Mouse (Mus musculus): ENCODE measurements around the gene Gpr137. TPM values are rescaled to one million over a fixed set of nuclear protein-coding genes. Genes with fewer than 3 reads are reported as not detected.

The Gpr137 gene
- polyA plus RNA-seq, 1 experiment: 97.8 TPM

GRCm38 (mm10) chr19:6920741-6921636 is 21.3 kb downstream of the Gpr137 start:
- H3K27ac ChIP-seq (ENCODE audit: insufficient read depth, low read depth, low read length): peak overlapping the region; percentile 94
- TF ChIP-seq CTCF (IDR thresholded peaks at IDR 0.05; ENCODE audit: extremely low read depth, insufficient read length, insufficient replicate concordance, low read depth, low read length) (no peak), POLR2A (IDR thresholded peaks at IDR 0.05; ENCODE audit: low read depth, low read length) (no peak)
- H3K4me1 ChIP-seq (ENCODE audit: control insufficient read depth, insufficient read depth, insufficient read length, low read length): peaks cover 25% of the 10 kb centered on the region
- H3K4me3 ChIP-seq (ENCODE audit: low read depth, low read length): peak overlapping the region; percentile 84
- WGBS: under 1% methylated on average over 48 of the region's 48 CpGs
- peaks cover 15% of the 10 kb centered on the region for H3K27me3 ChIP-seq (ENCODE audit: control insufficient read depth, insufficient read depth, low read length)
- peaks cover 19% of the 10 kb centered on the region for H3K36me3 ChIP-seq (ENCODE audit: control insufficient read depth, insufficient read depth, low read length)

- peak overlapping the region; percentile 84 for H3K4me3 ChIP-seq (ENCODE audit: low read depth, low read length)
- H3K27me3 ChIP-seq (ENCODE audit: control insufficient read depth, insufficient read depth, low read length): peaks cover 6% of the 10 kb centered on the region
- no peak for TF ChIP-seq CTCF (IDR thresholded peaks at IDR 0.05; ENCODE audit: extremely low read depth, insufficient read length, insufficient replicate concordance, low read depth, low read length)
- TF ChIP-seq POLR2A (IDR thresholded peaks at IDR 0.05; ENCODE audit: low read depth, low read length): peak; percentile 22; the same call in 1 of the 2 replicates
- H3K36me3 ChIP-seq (ENCODE audit: control insufficient read depth, insufficient read depth, low read length): peaks cover 19% of the 10 kb centered on the region
- 13% methylated on average over 8 of the region's 8 CpGs for WGBS
- peak overlapping the region; percentile 79 for H3K27ac ChIP-seq (ENCODE audit: insufficient read depth, low read depth, low read length)
- H3K4me1 ChIP-seq (ENCODE audit: control insufficient read depth, insufficient read depth, insufficient read length, low read length): peaks cover 25% of the 10 kb centered on the region
Measured at GRCm38 (mm10) chr19:6919876-6920740, 22.2 kb downstream of the Gpr137 start.

GRCm38 (mm10) chr19:6919431-6919830 is 22.8 kb downstream of the Gpr137 start:
- peaks cover 22% of the 10 kb centered on the region for H3K36me3 ChIP-seq (ENCODE audit: control insufficient read depth, insufficient read depth, low read length)
- peak overlapping the region; percentile 79 for H3K27ac ChIP-seq (ENCODE audit: insufficient read depth, low read depth, low read length)
- H3K27me3 ChIP-seq (ENCODE audit: control insufficient read depth, insufficient read depth, low read length): no peaks in the 10 kb centered on the region
- peak overlapping the region; percentile 37 for H3K4me3 ChIP-seq (ENCODE audit: low read depth, low read length)
- peaks cover 18% of the 10 kb centered on the region for H3K4me1 ChIP-seq (ENCODE audit: control insufficient read depth, insufficient read depth, insufficient read length, low read length)
- TF ChIP-seq POLR2A (IDR thresholded peaks at IDR 0.05; ENCODE audit: low read depth, low read length) (no peak), CTCF (IDR thresholded peaks at IDR 0.05; ENCODE audit: extremely low read depth, insufficient read length, insufficient replicate concordance, low read depth, low read length) (no peak)

GRCm38 (mm10) chr19:6918321-6918720 is 24.0 kb downstream of the Gpr137 start:
- no peak; the same call in 1 of the 2 replicates for TF ChIP-seq POLR2A (IDR thresholded peaks at IDR 0.05; ENCODE audit: low read depth, low read length)
- no peak for TF ChIP-seq CTCF (IDR thresholded peaks at IDR 0.05; ENCODE audit: extremely low read depth, insufficient read length, insufficient replicate concordance, low read depth, low read length)
- Histone ChIP-seq H3K4me1 (ENCODE audit: control insufficient read depth, insufficient read depth, insufficient read length, low read length) (peaks cover 18% of the 10 kb centered on the region), H3K4me3 (ENCODE audit: low read depth, low read length) (no peak overlapping the region), H3K27ac (ENCODE audit: insufficient read depth, low read depth, low read length) (peak overlapping the region; percentile 73), H3K36me3 (ENCODE audit: control insufficient read depth, insufficient read depth, low read length) (peaks cover 33% of the 10 kb centered on the region), H3K27me3 (ENCODE audit: control insufficient read depth, insufficient read depth, low read length) (no peaks in the 10 kb centered on the region)
- WGBS: 29% methylated on average over 4 of the region's 4 CpGs

GRCm38 (mm10) chr19:6916496-6916895 is 25.8 kb downstream of the Gpr137 start:
- Histone ChIP-seq H3K27me3 (ENCODE audit: control insufficient read depth, insufficient read depth, low read length) (no peaks in the 10 kb centered on the region), H3K27ac (ENCODE audit: insufficient read depth, low read depth, low read length) (no peak overlapping the region), H3K4me1 (ENCODE audit: control insufficient read depth, insufficient read depth, insufficient read length, low read length) (peaks cover 16% of the 10 kb centered on the region), H3K36me3 (ENCODE audit: control insufficient read depth, insufficient read depth, low read length) (peaks cover 51% of the 10 kb centered on the region), H3K4me3 (ENCODE audit: low read depth, low read length) (no peak overlapping the region)
- 63% methylated on average over 4 of the region's 4 CpGs for WGBS
- TF ChIP-seq POLR2A (IDR thresholded peaks at IDR 0.05; ENCODE audit: low read depth, low read length) (no peak), CTCF (IDR thresholded peaks at IDR 0.05; ENCODE audit: extremely low read depth, insufficient read length, insufficient replicate concordance, low read depth, low read length) (no peak)

- peaks cover 16% of the 10 kb centered on the region for H3K4me1 ChIP-seq (ENCODE audit: control insufficient read depth, insufficient read depth, insufficient read length, low read length)
- peaks cover 58% of the 10 kb centered on the region for H3K36me3 ChIP-seq (ENCODE audit: control insufficient read depth, insufficient read depth, low read length)
- H3K27ac ChIP-seq (ENCODE audit: insufficient read depth, low read depth, low read length): no peak overlapping the region
- H3K4me3 ChIP-seq (ENCODE audit: low read depth, low read length): no peak overlapping the region
- H3K27me3 ChIP-seq (ENCODE audit: control insufficient read depth, insufficient read depth, low read length): no peaks in the 10 kb centered on the region
- 75% methylated on average over 4 of the region's 4 CpGs for WGBS
- TF ChIP-seq CTCF (IDR thresholded peaks at IDR 0.05; ENCODE audit: extremely low read depth, insufficient read length, insufficient replicate concordance, low read depth, low read length): no peak
- no peak for TF ChIP-seq POLR2A (IDR thresholded peaks at IDR 0.05; ENCODE audit: low read depth, low read length)
Measured at GRCm38 (mm10) chr19:6915276-6915675, 27.0 kb downstream of the Gpr137 start.
